Mouse (Mus musculus) heart, adult 2 months (tissue): Measurements from ENCODE around the gene Hs6st1. TPM values are rescaled to one million over a fixed set of nuclear protein-coding genes. Genes with fewer than 3 reads are reported as not detected.
A peak's percentile ranks its signal among the peaks of the same experiment; 100 is the strongest.

Experiments
- DNase-seq, 2 experiments: peaks; one replicate each; pipeline ENCODE4 v3.0.0; 2021
- H3K27ac ChIP-seq: fragments of 200-600 bp; 2 replicates; pipeline ENCODE4 v1.8.1; 2022
- H3K27me3 ChIP-seq: fragments of 200-500 bp; 2 replicates; pipeline ENCODE4 v1.6.1; 2012; ENCODE audit warnings: mild to moderate bottlenecking, low read length, inconsistent platforms, mixed read lengths; ENCODE audit not compliant: control insufficient read depth, insufficient read depth
- H3K36me3 ChIP-seq: fragments of 200-500 bp; 2 replicates; pipeline ENCODE4 v1.6.1; 2012; ENCODE audit warnings: low read length, inconsistent platforms; ENCODE audit not compliant: control insufficient read depth, insufficient read depth
- H3K4me1 ChIP-seq: fragments of 200-500 bp; 2 replicates; pipeline ENCODE4 v1.6.1; 2011; ENCODE audit warnings: low read length; ENCODE audit not compliant: control insufficient read depth, insufficient read depth
- H3K4me3 ChIP-seq: fragments of 200-600 bp; 2 replicates; pipeline ENCODE4 v1.8.1; 2022
- H3K79me2 ChIP-seq: fragments of 200-500 bp; replicated peaks from 2 replicates; pipeline ENCODE4 v1.6.1; 2012; ENCODE audit warnings: mild to moderate bottlenecking, inconsistent platforms, low read length, moderate library complexity, mixed read lengths; ENCODE audit not compliant: control insufficient read depth, insufficient read depth
- H3K9ac ChIP-seq: fragments of 200-500 bp; 2 replicates; pipeline ENCODE4 v1.6.1; 2012; ENCODE audit warnings: low read depth, mild to moderate bottlenecking, control low read depth, inconsistent platforms, low read length, mixed read lengths
- CTCF ChIP-seq: fragments of 200-600 bp; IDR thresholded peaks from 2 replicates; pipeline ENCODE4 v1.8.1; 2022; ENCODE audit warnings: antibody characterized with exemption, mild to moderate bottlenecking, moderate library complexity
- EP300 ChIP-seq: fragments of 200-500 bp; IDR thresholded peaks from 2 replicates; pipeline ENCODE4 v1.6.1; 2011; ENCODE audit warnings: low read depth, low read length, control low read depth; ENCODE audit not compliant: insufficient read depth
- POLR2A ChIP-seq: fragments of 200-500 bp; IDR thresholded peaks from 2 replicates; pipeline ENCODE4 v1.6.1; 2011; ENCODE audit warnings: mild to moderate bottlenecking, low read depth, low read length, control low read depth; ENCODE audit not compliant: insufficient read depth
- WGBS: fragments of 180-500 bp; shearing (Covaris S2); methylation state at CpG from one replicate; pipeline ENCODE4 v1.1.7; 2018; 5-methylcytosine and 5-hydroxymethylcytosine counted together
- intact Hi-C: fragments of 180-260 bp; cut with DNase I; formaldehyde crosslinking; loops from one replicate; pipeline ENCODE4 v1.15.1; 2025
- long read RNA-seq: library from polyadenylated mRNA; stranded (forward); transcript quantifications from one replicate; pipeline ENCODE4 v2.0.0, GENCODE M21; 2021
- polyA plus RNA-seq: library from polyadenylated mRNA; depleted of rRNA; stranded (reverse); fragments of >200 nt; gene quantifications from 2 replicates; pipeline ENCODE4 v1.2.3, GENCODE M21; 2012; rRNA removed
- total RNA-seq, 2 experiments: library from RNA; stranded (reverse); gene quantifications; 2 replicates each; pipeline ENCODE4 v1.2.3; 2021

The Hs6st1 gene
- total RNA-seq (10 to 100 TPM; 22.8 to 23.0 TPM), polyA plus RNA-seq (25.3 and 28.9 TPM in 2 replicates)
- long read RNA-seq, transcript Hs6st1-202 (1 exons, 3,291 nt) = major isoform, 8 of 15 reads
- long read RNA-seq, transcript Hs6st1-201 (2 exons, 3,719 nt) = minor isoform, 6 of 15 reads
- long read RNA-seq, partial matches to known transcripts = 0 of 15 reads
- long read RNA-seq, other reads (novel, unspliced or antisense) = 1 of 15 reads

GRCm38 (mm10) chr1:36068076-36068475 is at the start of gene Hs6st1:
Gene Hs6st1 (plus strand): TSS chr1:36068400.
- Histone ChIP-seq H3K79me2 (peaks cover 5% of the 10 kb centered on the region; the same call in 1 of the 2 replicates), H3K27me3 (no peaks in the 10 kb centered on the region), H3K9ac (peak within 1 kb of the TSS; percentile 92), H3K4me3 (peak within 1 kb of the TSS; percentile 84), H3K4me1 (peaks cover 22% of the 10 kb centered on the region), H3K27ac (peak within 1 kb of the TSS; percentile 77), H3K36me3 (no peaks in the 10 kb centered on the region)
- intact Hi-C loops = loop anchor here (2.0 to 10.0 kb wide), 3 partner anchors 67 to 343 kb away; no protein-coding TSS in a partner anchor
- peak; percentile 97 to 98 for DNase-seq
- TF ChIP-seq POLR2A (peak; percentile 37; the same call in 1 of the 2 replicates), CTCF (no peak), EP300 (0 out of 2 replicates have a peak, but pooled peaks have one; percentile 37)
- under 1% methylated on average over 41 of the region's 55 CpGs for WGBS

DNA sequence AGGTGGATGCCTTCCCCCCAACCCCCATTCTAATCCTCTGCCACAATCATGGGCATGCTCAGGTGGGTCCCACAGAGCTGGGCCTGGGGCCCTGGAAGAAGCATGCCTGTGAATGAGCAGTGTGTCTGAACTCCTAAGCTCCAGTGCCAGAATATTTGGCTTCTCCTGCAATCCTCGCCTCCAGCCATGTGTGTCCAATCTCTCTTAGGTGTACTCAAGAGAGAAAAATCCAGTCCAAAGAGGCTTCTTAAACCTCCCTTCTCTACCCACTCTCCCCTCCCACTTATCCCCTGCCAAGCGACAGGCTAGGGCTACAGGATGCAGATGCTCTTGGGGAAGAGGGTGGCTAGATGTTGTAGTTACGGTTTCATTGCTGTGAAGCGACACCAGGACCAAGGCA is 49.6 kb upstream of the Hs6st1 start:
- TF ChIP-seq CTCF (no peak), EP300 (no peak), POLR2A (no peak)
- no peak for DNase-seq
- Histone ChIP-seq H3K79me2 (no peaks in the 10 kb centered on the region), H3K9ac (no peak overlapping the region), H3K27me3 (no peaks in the 10 kb centered on the region), H3K4me1 (no peaks in the 10 kb centered on the region), H3K4me3 (no peak overlapping the region), H3K36me3 (no peaks in the 10 kb centered on the region), H3K27ac (no peak overlapping the region)
- WGBS = 93% methylated on average over 4 of the region's 4 CpGs
- intact Hi-C loops = no loop called here

DNA sequence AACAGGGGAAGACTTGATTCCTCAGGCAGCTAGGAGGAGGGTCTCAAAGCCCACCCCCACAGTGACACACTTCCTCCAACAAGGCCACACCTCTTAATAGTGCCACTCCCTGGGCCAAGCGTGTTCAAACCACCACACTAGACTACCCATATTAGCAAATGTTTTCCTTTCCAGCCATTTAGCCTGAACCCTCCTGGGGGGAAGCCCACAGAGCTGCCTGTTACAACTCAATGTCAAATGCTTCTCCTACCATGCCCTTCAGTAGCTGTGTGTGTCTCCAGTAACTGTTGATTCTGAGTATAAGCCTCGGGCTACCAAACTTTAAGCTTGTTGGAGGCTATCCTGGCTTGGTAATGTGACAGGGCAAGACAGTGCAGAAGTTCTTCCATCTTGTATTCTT is 49.0 kb upstream of the Hs6st1 start:
- intact Hi-C loops = no loop called here
- 90% methylated on average over 2 of the region's 2 CpGs for WGBS

GRCm38 (mm10) chr1:36020315-36020714 is 47.9 kb upstream of the Hs6st1 start:
- 93% methylated on average over 4 of the region's 4 CpGs for WGBS
- TF ChIP-seq CTCF = no peak
- TF ChIP-seq POLR2A = no peak
- no peak for TF ChIP-seq EP300
- no peaks in the 10 kb centered on the region for H3K27me3 ChIP-seq
- no peaks in the 10 kb centered on the region for H3K79me2 ChIP-seq
- no peak overlapping the region for H3K9ac ChIP-seq
- no peak for DNase-seq
- no peaks in the 10 kb centered on the region for H3K4me1 ChIP-seq
- no peak overlapping the region for H3K27ac ChIP-seq
- no peak overlapping the region for H3K4me3 ChIP-seq
- intact Hi-C loops = no loop called here
- no peaks in the 10 kb centered on the region for H3K36me3 ChIP-seq

More for the DNA sequence above, 49.0 kb upstream of the Hs6st1 start:
- no peaks in the 10 kb centered on the region for H3K36me3 ChIP-seq
- TF ChIP-seq EP300 = no peak
- TF ChIP-seq POLR2A = no peak
- TF ChIP-seq CTCF = no peak
- no peaks in the 10 kb centered on the region for H3K27me3 ChIP-seq
- no peak for DNase-seq
- no peak overlapping the region for H3K27ac ChIP-seq
- no peaks in the 10 kb centered on the region for H3K4me1 ChIP-seq
- H3K79me2 ChIP-seq = no peaks in the 10 kb centered on the region
- no peak overlapping the region for H3K4me3 ChIP-seq
- H3K9ac ChIP-seq = no peak overlapping the region

DNA sequence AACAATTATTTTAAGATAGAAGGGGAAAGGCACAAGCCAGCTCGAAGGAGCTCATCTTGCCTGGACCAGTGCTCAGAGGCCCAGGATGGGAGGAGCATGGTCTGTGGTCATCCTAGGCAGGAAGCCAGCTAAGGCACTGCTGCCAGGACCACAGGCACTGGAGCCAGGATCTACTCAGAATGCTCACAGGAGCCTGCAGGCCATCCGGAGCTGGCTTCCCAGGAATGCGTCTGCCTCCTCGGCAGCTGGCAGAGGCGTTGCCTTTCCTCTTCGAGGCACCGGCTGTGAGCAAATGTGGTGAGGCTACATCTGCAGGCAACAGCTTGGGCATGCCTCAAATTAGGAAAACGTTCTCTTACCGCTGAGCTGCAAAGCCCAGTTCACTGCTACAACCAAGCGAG is 37.8 kb upstream of the Hs6st1 start:
- TF ChIP-seq CTCF (0 out of 2 replicates have a peak, but pooled peaks have one; percentile 17), POLR2A (no peak), EP300 (peak; percentile 59; the same call in 1 of the 2 replicates)
- DNase-seq = peak; percentile 80 to 88
- 11% methylated on average over 10 of the region's 10 CpGs for WGBS
- peaks cover 4% of the 10 kb centered on the region for H3K4me1 ChIP-seq
- no peaks in the 10 kb centered on the region for H3K27me3 ChIP-seq
- no peak overlapping the region for H3K4me3 ChIP-seq
- intact Hi-C loops = no loop called here
- H3K9ac ChIP-seq = no peak overlapping the region
- H3K36me3 ChIP-seq = no peaks in the 10 kb centered on the region
- H3K79me2 ChIP-seq = no peaks in the 10 kb centered on the region
- no peak overlapping the region for H3K27ac ChIP-seq

DNA sequence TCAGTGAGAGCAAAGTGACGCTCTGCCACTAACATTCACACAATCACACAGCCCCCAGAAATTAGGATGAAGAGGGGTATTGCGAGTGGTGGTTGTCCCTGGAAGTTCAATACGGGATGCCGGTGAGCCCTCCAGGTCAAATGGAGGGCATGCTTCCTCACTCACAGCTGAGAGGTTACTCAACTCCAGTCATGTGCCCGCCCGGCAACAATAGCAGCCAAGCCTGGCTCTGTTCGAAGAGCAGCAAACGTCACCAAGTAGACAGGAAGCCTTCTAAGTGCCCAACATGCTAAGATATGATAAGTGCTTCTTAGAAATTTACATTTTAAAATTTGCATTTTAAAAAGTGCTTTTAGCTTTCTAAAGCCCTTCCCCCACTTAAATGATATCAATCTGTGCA is 29.4 kb upstream of the Hs6st1 start:
- H3K79me2 ChIP-seq = no peaks in the 10 kb centered on the region
- WGBS = 48% methylated on average over 8 of the region's 8 CpGs
- H3K9ac ChIP-seq = no peak overlapping the region
- TF ChIP-seq POLR2A (no peak), CTCF (no peak), EP300 (no peak)
- no peaks in the 10 kb centered on the region for H3K4me1 ChIP-seq
- no peak overlapping the region for H3K27ac ChIP-seq
- no peaks in the 10 kb centered on the region for H3K36me3 ChIP-seq
- intact Hi-C loops = no loop called here
- H3K4me3 ChIP-seq = no peak overlapping the region
- H3K27me3 ChIP-seq = no peaks in the 10 kb centered on the region
- DNase-seq = peak in 1 of 2 experiments; percentile 35
